Mouse (Mus musculus): ENCODE measurements around the gene Alk. TPM values are rescaled to one million over a fixed set of nuclear protein-coding genes. Genes with fewer than 3 reads are reported as not detected.

Gene Alk
- total and polyA plus RNA-seq, 3 experiments, result 0.05 TPM; not detected in 2

- H3K36me3 ChIP-seq (replicated peaks), result no peaks in the 10 kb centered on the region
- peaks cover 39% of the 10 kb centered on the region for H3K9me3 ChIP-seq (replicated peaks)
- H3K27me3 ChIP-seq (ENCODE audit: insufficient read depth, low read length), result no peaks in the 10 kb centered on the region
- ATAC-seq (ENCODE audit: extremely low read depth, insufficient number of reproducible peaks, low FRiP score, poor library complexity, severe bottlenecking) (no peak), DNase-seq (ENCODE audit: low spot score) (no peak)
- TF ChIP-seq GATA2 (IDR thresholded peaks at IDR 0.05; ENCODE audit: borderline replicate concordance, low read depth, low read length), result no peak
- no peak for TF ChIP-seq POLR2AphosphoS5 (IDR thresholded peaks at IDR 0.05; ENCODE audit: insufficient replicate concordance, low read depth, low read length)
- no peak for TF ChIP-seq TAL1 (conservative IDR thresholded peaks at IDR 0.05; ENCODE audit: low read depth, low read length)
- TF ChIP-seq CTCF (IDR thresholded peaks at IDR 0.05; ENCODE audit: low read depth, low read length), result no peak
- no peak for TF ChIP-seq GATA1 (IDR thresholded peaks at IDR 0.05; ENCODE audit: borderline replicate concordance, low read length)
- no peaks in the 10 kb centered on the region for H3K4me1 ChIP-seq (ENCODE audit: insufficient read depth, low read depth, low read length)
- H3K4me3 ChIP-seq (ENCODE audit: low read depth, low read length), result no peak overlapping the region
These were observed 327.6 kb downstream of the Alk start for GRCm38 (mm10) chr17:72276778-72277177.

GRCm38 (mm10) chr17:72275391-72275904 is 329.0 kb downstream of the Alk start:
- DNase-seq (ENCODE audit: low spot score), result no peak
- H3K9me3 ChIP-seq (replicated peaks), result peaks cover 39% of the 10 kb centered on the region
- no peak for TF ChIP-seq GATA2 (IDR thresholded peaks at IDR 0.05; ENCODE audit: borderline replicate concordance, low read depth, low read length)
- no peak for TF ChIP-seq CTCF (IDR thresholded peaks at IDR 0.05; ENCODE audit: low read depth, low read length)
- no peak for TF ChIP-seq GATA1 (IDR thresholded peaks at IDR 0.05; ENCODE audit: borderline replicate concordance, low read length)
- no peak for TF ChIP-seq TAL1 (conservative IDR thresholded peaks at IDR 0.05; ENCODE audit: low read depth, low read length)
- TF ChIP-seq POLR2AphosphoS5 (IDR thresholded peaks at IDR 0.05; ENCODE audit: insufficient replicate concordance, low read depth, low read length), result no peak
- no peak for ATAC-seq (ENCODE audit: extremely low read depth, insufficient number of reproducible peaks, low FRiP score, poor library complexity, severe bottlenecking)
- no peak overlapping the region for H3K4me3 ChIP-seq (ENCODE audit: low read depth, low read length)
- no peaks in the 10 kb centered on the region for H3K36me3 ChIP-seq (replicated peaks)
- H3K4me1 ChIP-seq (ENCODE audit: insufficient read depth, low read depth, low read length), result no peaks in the 10 kb centered on the region
- no peaks in the 10 kb centered on the region for H3K27me3 ChIP-seq (ENCODE audit: insufficient read depth, low read length)

- Histone ChIP-seq H3K36me3 (replicated peaks) (no peaks in the 10 kb centered on the region), H3K4me1 (ENCODE audit: insufficient read depth, low read depth, low read length) (no peaks in the 10 kb centered on the region), H3K4me3 (ENCODE audit: low read depth, low read length) (no peak overlapping the region), H3K27me3 (ENCODE audit: insufficient read depth, low read length) (no peaks in the 10 kb centered on the region), H3K9me3 (replicated peaks) (peaks cover 37% of the 10 kb centered on the region)
- DNase-seq (ENCODE audit: low spot score), result no peak
- TF ChIP-seq GATA2 (IDR thresholded peaks at IDR 0.05; ENCODE audit: borderline replicate concordance, low read depth, low read length), result no peak
- TF ChIP-seq GATA1 (IDR thresholded peaks at IDR 0.05; ENCODE audit: borderline replicate concordance, low read length), result no peak
- no peak for TF ChIP-seq POLR2AphosphoS5 (IDR thresholded peaks at IDR 0.05; ENCODE audit: insufficient replicate concordance, low read depth, low read length)
- no peak for ATAC-seq (ENCODE audit: extremely low read depth, insufficient number of reproducible peaks, low FRiP score, poor library complexity, severe bottlenecking)
These were observed 330.2 kb downstream of the Alk start for GRCm38 (mm10) chr17:72274205-72274604.

GRCm38 (mm10) chr17:72271640-72272039 is 332.8 kb downstream of the Alk start:
- H3K4me1 ChIP-seq (ENCODE audit: insufficient read depth, low read depth, low read length), result no peaks in the 10 kb centered on the region
- H3K4me3 ChIP-seq (ENCODE audit: low read depth, low read length), result no peak overlapping the region
- H3K9me3 ChIP-seq (replicated peaks), result peaks cover 34% of the 10 kb centered on the region
- DNase-seq (ENCODE audit: low spot score) (no peak), ATAC-seq (ENCODE audit: extremely low read depth, insufficient number of reproducible peaks, low FRiP score, poor library complexity, severe bottlenecking) (no peak)
- TF ChIP-seq CTCF (IDR thresholded peaks at IDR 0.05; ENCODE audit: low read depth, low read length) (no peak), POLR2AphosphoS5 (IDR thresholded peaks at IDR 0.05; ENCODE audit: insufficient replicate concordance, low read depth, low read length) (no peak), GATA2 (IDR thresholded peaks at IDR 0.05; ENCODE audit: borderline replicate concordance, low read depth, low read length) (no peak), TAL1 (conservative IDR thresholded peaks at IDR 0.05; ENCODE audit: low read depth, low read length) (no peak), GATA1 (IDR thresholded peaks at IDR 0.05; ENCODE audit: borderline replicate concordance, low read length) (no peak)
- H3K36me3 ChIP-seq (replicated peaks), result no peaks in the 10 kb centered on the region
- H3K27me3 ChIP-seq (ENCODE audit: insufficient read depth, low read length), result no peaks in the 10 kb centered on the region

GRCm38 (mm10) chr17:72268529-72268928 is 335.9 kb downstream of the Alk start:
- no peaks in the 10 kb centered on the region for H3K36me3 ChIP-seq (replicated peaks)
- no peak for TF ChIP-seq GATA2 (IDR thresholded peaks at IDR 0.05; ENCODE audit: borderline replicate concordance, low read depth, low read length)
- TF ChIP-seq POLR2AphosphoS5 (IDR thresholded peaks at IDR 0.05; ENCODE audit: insufficient replicate concordance, low read depth, low read length), result no peak
- no peak for TF ChIP-seq CTCF (IDR thresholded peaks at IDR 0.05; ENCODE audit: low read depth, low read length)
- TF ChIP-seq TAL1 (conservative IDR thresholded peaks at IDR 0.05; ENCODE audit: low read depth, low read length), result no peak
- no peak for TF ChIP-seq GATA1 (IDR thresholded peaks at IDR 0.05; ENCODE audit: borderline replicate concordance, low read length)
- peaks cover 37% of the 10 kb centered on the region for H3K9me3 ChIP-seq (replicated peaks)
- H3K27me3 ChIP-seq (ENCODE audit: insufficient read depth, low read length), result no peaks in the 10 kb centered on the region
- DNase-seq (ENCODE audit: low spot score) (no peak), ATAC-seq (ENCODE audit: extremely low read depth, insufficient number of reproducible peaks, low FRiP score, poor library complexity, severe bottlenecking) (no peak)
- no peak overlapping the region for H3K4me3 ChIP-seq (ENCODE audit: low read depth, low read length)
- H3K4me1 ChIP-seq (ENCODE audit: insufficient read depth, low read depth, low read length), result no peaks in the 10 kb centered on the region

GRCm38 (mm10) chr17:72265171-72266022 is 339.0 kb downstream of the Alk start:
- no peak for ATAC-seq (ENCODE audit: extremely low read depth, insufficient number of reproducible peaks, low FRiP score, poor library complexity, severe bottlenecking)
- Histone ChIP-seq H3K4me1 (ENCODE audit: insufficient read depth, low read depth, low read length) (no peaks in the 10 kb centered on the region), H3K36me3 (replicated peaks) (no peaks in the 10 kb centered on the region), H3K27me3 (ENCODE audit: insufficient read depth, low read length) (no peaks in the 10 kb centered on the region), H3K4me3 (ENCODE audit: low read depth, low read length) (no peak overlapping the region), H3K9me3 (replicated peaks) (peaks cover 30% of the 10 kb centered on the region)
- no peak for DNase-seq (ENCODE audit: low spot score)
- no peak for TF ChIP-seq GATA1 (IDR thresholded peaks at IDR 0.05; ENCODE audit: borderline replicate concordance, low read length)
- TF ChIP-seq TAL1 (conservative IDR thresholded peaks at IDR 0.05; ENCODE audit: low read depth, low read length), result no peak
- no peak for TF ChIP-seq GATA2 (IDR thresholded peaks at IDR 0.05; ENCODE audit: borderline replicate concordance, low read depth, low read length)
- no peak for TF ChIP-seq POLR2AphosphoS5 (IDR thresholded peaks at IDR 0.05; ENCODE audit: insufficient replicate concordance, low read depth, low read length)
- no peak for TF ChIP-seq CTCF (IDR thresholded peaks at IDR 0.05; ENCODE audit: low read depth, low read length)

Data from G1E (cell line).